Mouse (Mus musculus): Measurements from ENCODE around the gene Adam33.
"Not testable (repeated sequence)": the region's sequence is repeated elsewhere in the genome, so short reads cannot be mapped to it uniquely, and the experiment has no call there.

Adam33 gene

GRCm38 (mm10) chr2:131063404-131063864 is at the start of gene Adam33:
TSS of gene Adam33 (minus strand) at chr2:131063814.
- DNase-seq (ENCODE audit: extremely low read depth, low read depth): no peak

GRCm38 (mm10) chr2:131105989-131106388 is 42.4 kb upstream of the Adam33 start:
- no peak for DNase-seq (ENCODE audit: extremely low read depth, low read depth)

- DNase-seq (ENCODE audit: extremely low read depth, low read depth): not testable (repeated sequence)
Observed at GRCm38 (mm10) chr2:131105061-131105460, 41.4 kb upstream of the Adam33 start.

GRCm38 (mm10) chr2:131104021-131104420 is 40.4 kb upstream of the Adam33 start:
- no peak for DNase-seq (ENCODE audit: extremely low read depth, low read depth)

GRCm38 (mm10) chr2:131101530-131101929 is 37.9 kb upstream of the Adam33 start:
- DNase-seq (ENCODE audit: extremely low read depth, low read depth): no peak

GRCm38 (mm10) chr2:131097087-131097486 is 33.5 kb upstream of the Adam33 start:
- DNase-seq (ENCODE audit: extremely low read depth, low read depth): no peak

GRCm38 (mm10) chr2:131096101-131096795 is 32.6 kb upstream of the Adam33 start:
- DNase-seq (ENCODE audit: extremely low read depth, low read depth): peak; percentile 56

- peak; percentile 50 for DNase-seq (ENCODE audit: extremely low read depth, low read depth)
Observed at GRCm38 (mm10) chr2:131094823-131095222, 31.2 kb upstream of the Adam33 start.

GRCm38 (mm10) chr2:131093577-131093976 is 30.0 kb upstream of the Adam33 start:
- DNase-seq (ENCODE audit: extremely low read depth, low read depth): no peak

GRCm38 (mm10) chr2:131090852-131091251 is 27.2 kb upstream of the Adam33 start:
- DNase-seq (ENCODE audit: extremely low read depth, low read depth): no peak

- DNase-seq (ENCODE audit: extremely low read depth, low read depth): peak; percentile 28
Observed at GRCm38 (mm10) chr2:131089634-131090033, 26.0 kb upstream of the Adam33 start.

GRCm38 (mm10) chr2:131088581-131088980 is 25.0 kb upstream of the Adam33 start:
- no peak for DNase-seq (ENCODE audit: extremely low read depth, low read depth)

- DNase-seq (ENCODE audit: extremely low read depth, low read depth): no peak
Observed at GRCm38 (mm10) chr2:131086667-131087390, 23.2 kb upstream of the Adam33 start, which contains the start of gene Siglec1. TSS of gene Siglec1 (minus strand) at chr2:131086765.

GRCm38 (mm10) chr2:131084206-131084605 is 20.6 kb upstream of the Adam33 start:
- DNase-seq (ENCODE audit: extremely low read depth, low read depth): no peak

- DNase-seq (ENCODE audit: extremely low read depth, low read depth): peak; percentile 59
Observed at GRCm38 (mm10) chr2:131080507-131080906, 16.9 kb upstream of the Adam33 start.

GRCm38 (mm10) chr2:131072536-131072935 is 8.9 kb upstream of the Adam33 start:
- DNase-seq (ENCODE audit: extremely low read depth, low read depth): no peak

- no peak for DNase-seq (ENCODE audit: extremely low read depth, low read depth)
Observed at GRCm38 (mm10) chr2:131067481-131067880, 3.9 kb upstream of the Adam33 start.

- no peak for DNase-seq (ENCODE audit: extremely low read depth, low read depth)
Observed at GRCm38 (mm10) chr2:131066342-131066741, 2.7 kb upstream of the Adam33 start.

GRCm38 (mm10) chr2:131061607-131062006 is 2.0 kb downstream of the Adam33 start:
- DNase-seq (ENCODE audit: extremely low read depth, low read depth): no peak

GRCm38 (mm10) chr2:131060784-131061183 is 2.8 kb downstream of the Adam33 start:
- DNase-seq (ENCODE audit: extremely low read depth, low read depth): no peak

- no peak for DNase-seq (ENCODE audit: extremely low read depth, low read depth)
Observed at GRCm38 (mm10) chr2:131059781-131060540, 3.7 kb downstream of the Adam33 start.

- DNase-seq (ENCODE audit: extremely low read depth, low read depth): no peak
Observed at GRCm38 (mm10) chr2:131059377-131059776, 4.2 kb downstream of the Adam33 start.
